Mouse (Mus musculus) cerebellum, postnatal 25 days (tissue): Measurements from ENCODE around the gene Gm11146.

Source experiments
- DNase-seq, 2 experiments: peaks; one replicate each; pipeline ENCODE4 v3.0.0; 2021; ENCODE audit warnings: mixed read lengths in 2 of 2

The Gm11146 gene

DNA sequence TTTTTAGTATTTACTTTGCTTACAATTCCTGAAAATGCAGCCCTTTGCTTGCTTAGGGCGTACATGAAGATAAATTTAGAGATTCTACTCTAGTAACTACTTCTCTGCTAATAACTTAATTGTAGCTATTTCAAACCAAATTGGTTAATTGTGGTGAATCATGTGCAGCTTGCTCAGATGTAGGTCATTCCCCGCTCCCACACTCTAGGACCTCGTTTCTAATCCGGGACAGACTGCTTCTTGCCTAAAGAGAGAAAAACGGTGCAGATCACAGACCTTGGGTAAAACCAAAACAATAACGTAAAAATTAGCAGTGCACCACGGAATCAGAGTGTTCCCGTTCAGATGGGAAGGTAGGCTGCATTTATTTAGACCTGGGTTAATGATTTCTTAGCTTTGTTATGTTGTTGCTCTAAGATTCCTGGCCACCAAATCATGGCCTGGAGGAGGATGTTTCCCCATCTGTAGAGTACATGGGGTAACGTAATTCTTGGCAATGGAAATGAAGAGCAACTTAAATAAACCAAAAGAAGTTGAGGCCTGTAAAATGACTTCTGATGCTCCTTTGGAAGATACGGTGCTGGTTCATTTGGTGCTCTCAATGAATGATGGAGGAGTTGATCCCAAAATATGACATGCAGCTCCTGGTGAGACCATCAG is 45.3 kb downstream of the Gm11146 start:
- DNase-seq = no peak

- DNase-seq = no peak
Measured at GRCm38 (mm10) chr16:77551051-77551450, 50.8 kb downstream of the Gm11146 start.
